In genomic region chr7:126007132-126007910, GRCm38 (mm10) we compare ENCODE assay signal across 13 mouse cellular contexts.
"Had no signal": no experiment of that assay in that cellular context is flagged by ENCODE, and none has a peak within 500 bp of the region (broad histone marks: within the 10 kb centered on the region; RNA-seq: fewer than 3 reads in every experiment).

No protein-coding gene starts in this region.

- H3K36me3 ChIP-seq: limb, embryonic 15.5 days; liver, embryonic 12.5 days; midbrain, embryonic 12.5 days had no signal

- H3K27ac ChIP-seq: limb, embryonic 15.5 days; liver, embryonic 12.5 days had no signal

- DNase-seq: kidney, adult 11 months; kidney, postnatal 10 days; kidney, postnatal 4 days; layer of hippocampus, adult 9-11 months; layer of hippocampus, postnatal 36 days; lung, postnatal 10 days; lung, postnatal 4 days; thymus, adult 18-20 months; thymus, postnatal 25 days had no signal

- H3K27me3 ChIP-seq: limb, embryonic 15.5 days; midbrain, embryonic 12.5 days had no signal

- H3K9me3 ChIP-seq: limb, embryonic 15.5 days; liver, embryonic 12.5 days; midbrain, embryonic 12.5 days had no signal

- ATAC-seq: liver, embryonic 12.5 days had no signal

- H3K9ac ChIP-seq: limb, embryonic 15.5 days; liver, embryonic 12.5 days; lung, embryonic 14.5 days; midbrain, embryonic 12.5 days had no signal

- H3K4me3 ChIP-seq: limb, embryonic 15.5 days; liver, embryonic 12.5 days; midbrain, embryonic 12.5 days had no signal

- H3K4me1 ChIP-seq: liver, embryonic 12.5 days had no signal

- H3K4me2 ChIP-seq: limb, embryonic 15.5 days; liver, embryonic 12.5 days; lung, embryonic 14.5 days; midbrain, embryonic 12.5 days had no signal
